Mouse (Mus musculus) thymus, postnatal 14 days (tissue): Measurements from ENCODE around the gene Fam171a1.

Source experiments
- DNase-seq: peaks from one replicate; pipeline ENCODE4 v3.0.0; 2021

Gene Fam171a1

DNA sequence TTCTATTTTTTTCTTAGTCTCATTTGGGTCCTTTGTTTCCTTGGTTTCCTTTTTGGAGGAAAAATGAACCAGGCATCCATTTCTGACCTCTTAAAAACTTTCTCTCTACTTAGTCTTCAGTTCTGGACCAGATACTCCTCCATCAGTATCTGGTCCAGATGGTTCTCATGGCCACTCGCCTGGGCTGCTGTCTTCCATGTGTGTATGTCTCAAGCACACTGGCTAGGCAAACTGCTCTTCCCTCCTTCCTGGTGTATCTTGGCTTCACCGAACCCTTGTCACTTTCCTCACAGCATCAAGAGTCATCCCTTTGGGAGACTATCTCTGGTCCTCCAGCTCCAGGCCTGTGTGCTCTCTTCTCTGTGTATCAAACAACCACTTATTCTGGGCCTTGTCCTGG is 25.0 kb downstream of the Fam171a1 start:
- DNase-seq = no peak

DNA sequence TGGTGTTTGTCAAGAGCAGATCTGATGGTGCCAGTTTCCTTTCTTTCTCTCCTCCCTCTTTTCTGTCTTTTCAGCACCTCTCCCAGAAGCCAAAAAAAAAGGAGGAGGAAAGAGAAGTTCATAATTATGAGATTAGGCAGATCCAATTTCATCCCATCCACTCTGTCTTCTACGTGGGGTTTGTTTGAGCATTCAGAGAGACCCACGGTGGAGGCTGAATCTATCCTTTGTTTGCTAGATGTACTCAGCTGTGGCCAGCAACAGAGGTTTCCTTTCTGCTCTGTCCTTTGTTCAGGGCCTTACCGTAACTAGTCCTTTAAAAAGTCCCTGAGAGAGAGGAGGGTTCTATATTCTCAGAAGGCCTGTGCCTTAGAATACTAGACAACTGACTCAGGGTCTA is 25.6 kb downstream of the Fam171a1 start:
- DNase-seq = no peak

DNA sequence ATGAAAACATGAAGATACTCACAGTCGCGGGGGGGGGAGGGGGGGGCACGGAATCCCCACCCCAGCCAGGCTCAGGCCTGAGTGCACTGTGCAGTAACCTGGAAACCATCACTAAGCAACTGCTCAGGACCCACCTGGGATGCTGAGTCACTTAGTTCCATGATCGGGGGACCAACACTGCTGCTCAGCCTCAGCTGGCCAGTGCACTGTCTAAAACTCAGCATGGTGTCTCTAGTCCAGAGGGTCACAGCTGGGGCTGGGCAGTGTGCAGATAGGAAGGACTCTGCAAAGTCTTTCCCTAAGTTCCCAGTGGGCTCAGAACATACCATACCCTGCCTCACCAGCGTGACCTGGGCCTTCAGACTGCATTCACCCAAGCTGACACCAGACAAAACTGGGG is 26.6 kb downstream of the Fam171a1 start:
- DNase-seq = no peak

DNA sequence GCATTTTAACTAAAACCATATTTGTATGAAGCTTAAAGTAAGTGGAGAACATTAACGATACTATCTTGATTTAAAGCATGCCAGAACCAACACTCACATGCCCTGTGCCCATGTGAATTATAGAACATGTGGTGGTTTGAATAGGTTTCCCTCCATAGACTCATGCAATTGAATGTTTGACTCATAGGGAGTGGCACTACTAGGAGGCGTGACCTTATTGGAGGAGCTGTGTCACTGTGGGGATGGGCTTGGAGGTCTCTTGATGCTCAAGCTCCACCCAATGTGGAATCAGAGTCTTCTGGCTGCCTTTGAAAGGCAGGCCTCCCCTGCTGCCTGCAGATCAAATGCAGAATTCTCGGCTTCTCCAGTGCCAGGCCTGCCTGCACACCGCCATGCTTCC is 27.8 kb downstream of the Fam171a1 start:
- no peak for DNase-seq

DNA sequence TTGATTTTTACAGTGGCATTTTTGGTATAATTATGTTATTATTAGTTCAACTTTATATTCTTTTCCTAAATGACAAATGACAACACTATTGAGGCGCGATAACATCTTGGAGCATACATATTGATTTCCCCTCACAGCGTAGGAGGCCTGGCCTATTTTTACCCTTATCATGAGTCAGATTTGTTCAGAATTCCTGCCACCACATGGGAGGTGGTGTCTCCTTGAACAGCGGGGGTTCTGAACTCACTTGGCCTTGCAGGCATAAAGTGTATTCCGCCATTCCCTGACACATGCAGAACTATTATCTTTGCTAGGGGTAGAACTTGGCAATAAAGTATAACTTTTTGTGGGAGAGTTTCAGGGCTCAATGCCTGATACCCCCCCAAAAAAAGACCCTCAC is 30.3 kb downstream of the Fam171a1 start:
- DNase-seq = no peak

DNA sequence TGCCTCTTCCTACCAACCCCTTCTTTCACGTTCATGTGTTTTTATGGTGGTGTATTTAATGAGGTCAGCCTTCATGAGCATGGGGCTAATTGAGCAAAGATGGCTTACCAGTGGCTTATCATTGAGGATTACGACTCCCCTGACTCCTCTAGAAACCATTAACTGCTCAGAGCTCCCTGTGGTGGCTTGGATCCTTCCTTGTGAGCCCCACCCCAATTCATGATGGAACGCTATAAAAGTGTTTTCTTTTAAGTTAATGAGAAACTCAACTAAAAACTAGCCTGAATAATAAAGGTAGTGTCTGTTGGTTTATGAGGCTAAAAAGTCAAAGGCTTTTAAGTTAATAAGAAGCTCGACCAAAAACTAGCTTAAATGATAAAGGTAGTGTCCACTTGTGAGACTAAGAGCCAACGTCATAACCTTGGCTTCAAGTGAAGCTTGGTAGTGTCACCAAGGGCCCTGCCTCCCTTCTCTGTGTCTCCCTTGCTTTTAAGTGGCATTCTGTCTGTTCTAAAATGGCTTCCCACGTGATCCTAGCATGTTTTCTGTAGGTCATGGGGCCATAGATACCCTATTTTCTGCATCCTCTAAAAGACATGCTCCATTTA is 33.6 kb downstream of the Fam171a1 start:
- no peak for DNase-seq

DNA sequence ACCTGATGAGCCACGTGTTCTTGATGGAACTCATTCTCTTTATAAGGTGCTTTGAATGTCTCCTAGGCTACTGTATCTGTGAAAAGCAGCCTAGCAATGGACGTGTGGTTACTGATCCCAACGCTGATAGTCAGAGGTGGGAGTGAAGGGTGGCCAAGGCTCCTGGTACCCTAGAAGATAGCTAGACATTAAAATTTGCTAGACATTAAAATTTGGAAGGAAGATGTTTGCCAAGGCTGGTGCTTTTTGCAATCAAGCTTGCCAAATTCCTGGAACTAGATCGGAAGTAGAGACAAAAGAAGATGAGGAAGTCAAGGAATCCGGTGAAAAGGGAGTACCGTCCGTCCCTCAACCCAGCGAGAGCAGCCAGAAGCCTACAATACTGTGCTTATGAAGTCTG is 34.7 kb downstream of the Fam171a1 start:
- no peak for DNase-seq

DNA sequence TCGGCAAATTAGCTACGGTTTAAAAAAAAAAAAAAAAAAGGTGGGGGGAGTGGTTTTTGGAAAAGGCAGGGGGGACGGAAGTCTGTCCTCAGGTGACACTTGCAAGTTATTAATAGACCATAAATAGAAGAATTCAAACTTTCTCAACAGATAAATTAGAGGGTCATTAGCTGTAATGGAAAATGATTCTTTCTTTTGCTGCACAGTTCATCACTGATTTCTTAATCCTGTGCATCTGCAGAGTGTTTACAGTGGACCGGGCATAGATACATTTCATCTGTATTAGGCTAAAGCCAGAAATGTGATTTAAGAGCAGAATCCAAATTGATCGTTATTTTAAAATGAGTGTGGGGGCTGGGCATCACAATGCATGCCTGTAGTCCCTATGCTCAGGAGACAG is 36.3 kb downstream of the Fam171a1 start:
- DNase-seq = no peak

DNA sequence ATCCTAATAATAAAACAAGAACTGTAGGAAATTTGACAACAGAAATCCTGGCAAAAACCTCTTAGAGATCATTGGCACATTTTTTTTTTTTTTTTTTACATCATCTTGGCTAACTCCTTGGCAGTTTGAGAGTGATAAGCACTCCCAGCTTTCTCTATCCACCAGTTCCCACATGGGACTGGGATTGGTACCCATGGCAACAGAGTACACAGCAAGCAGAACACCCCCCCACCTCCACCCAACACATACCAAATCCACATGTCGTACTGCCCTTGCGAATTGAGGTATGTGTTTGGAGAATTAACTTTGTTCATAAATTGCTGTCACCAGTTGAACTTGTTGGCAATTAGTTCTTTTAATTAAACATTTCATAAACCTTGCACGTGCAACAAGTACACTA is 37.3 kb downstream of the Fam171a1 start:
- no peak for DNase-seq

DNA sequence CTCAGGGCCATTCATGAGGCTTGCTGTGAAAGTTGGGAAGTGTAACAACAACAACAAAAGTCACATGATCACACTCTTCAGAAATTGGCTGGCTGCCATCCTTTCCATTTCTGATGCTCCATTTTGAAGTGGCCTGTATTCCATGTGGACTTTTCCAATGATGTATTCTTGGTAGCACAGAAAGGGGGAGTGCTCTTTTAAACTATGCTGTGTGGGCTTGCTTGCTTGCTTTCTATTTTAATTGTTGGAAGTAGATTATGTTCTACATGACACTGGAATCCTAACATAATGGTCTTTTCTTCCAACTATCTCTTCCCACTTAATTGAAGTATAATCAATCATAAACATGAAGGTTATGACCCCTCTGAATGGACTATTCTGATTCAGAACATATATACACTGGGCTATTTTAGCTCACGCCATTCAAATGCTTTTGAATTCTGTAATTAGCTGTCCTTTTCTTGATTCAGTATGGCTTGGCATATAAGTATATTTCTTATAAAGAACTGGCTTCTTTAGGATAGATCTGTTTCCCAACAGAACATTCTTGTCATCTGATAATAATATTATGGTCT is 40.2 kb downstream of the Fam171a1 start:
- no peak for DNase-seq

DNA sequence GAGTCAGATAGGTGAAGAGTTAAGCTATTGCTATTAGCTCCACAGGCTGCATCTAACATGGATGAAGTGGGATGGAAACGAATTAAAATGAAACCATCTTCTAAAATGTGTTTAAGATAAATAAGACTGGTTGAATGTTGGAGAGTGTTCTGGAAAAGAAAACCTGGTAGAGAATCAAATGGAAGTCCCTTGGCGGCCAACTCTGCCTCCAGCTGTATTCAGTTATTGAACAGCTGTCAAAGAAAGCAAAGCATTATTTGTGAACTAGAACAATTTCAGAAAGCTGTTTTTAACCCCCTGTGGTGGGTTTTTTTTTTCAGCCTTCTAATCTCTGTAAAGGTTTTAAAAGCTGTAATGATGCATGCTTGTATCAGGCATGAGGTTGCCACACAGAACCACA is 41.0 kb downstream of the Fam171a1 start:
- DNase-seq = no peak

DNA sequence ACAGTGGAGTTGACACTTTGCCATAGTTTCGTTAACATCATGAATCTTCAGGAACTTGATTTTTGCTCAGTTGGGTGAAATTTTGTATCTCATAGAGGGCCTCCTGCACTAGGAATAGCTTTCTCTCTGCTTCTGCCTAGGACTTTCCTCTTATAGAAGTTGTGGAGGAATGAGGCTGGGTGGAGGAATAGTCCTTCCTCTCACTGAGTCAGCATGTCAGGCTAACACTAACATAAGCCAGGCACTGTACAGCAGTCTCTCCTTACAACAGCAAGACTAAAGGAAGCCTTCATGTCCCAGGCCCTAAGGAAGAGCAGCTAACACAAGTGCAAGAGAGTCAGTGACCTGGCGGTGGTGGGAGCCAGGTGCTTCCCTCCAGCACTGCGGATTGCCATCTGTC is 43.0 kb downstream of the Fam171a1 start:
- DNase-seq = no peak

DNA sequence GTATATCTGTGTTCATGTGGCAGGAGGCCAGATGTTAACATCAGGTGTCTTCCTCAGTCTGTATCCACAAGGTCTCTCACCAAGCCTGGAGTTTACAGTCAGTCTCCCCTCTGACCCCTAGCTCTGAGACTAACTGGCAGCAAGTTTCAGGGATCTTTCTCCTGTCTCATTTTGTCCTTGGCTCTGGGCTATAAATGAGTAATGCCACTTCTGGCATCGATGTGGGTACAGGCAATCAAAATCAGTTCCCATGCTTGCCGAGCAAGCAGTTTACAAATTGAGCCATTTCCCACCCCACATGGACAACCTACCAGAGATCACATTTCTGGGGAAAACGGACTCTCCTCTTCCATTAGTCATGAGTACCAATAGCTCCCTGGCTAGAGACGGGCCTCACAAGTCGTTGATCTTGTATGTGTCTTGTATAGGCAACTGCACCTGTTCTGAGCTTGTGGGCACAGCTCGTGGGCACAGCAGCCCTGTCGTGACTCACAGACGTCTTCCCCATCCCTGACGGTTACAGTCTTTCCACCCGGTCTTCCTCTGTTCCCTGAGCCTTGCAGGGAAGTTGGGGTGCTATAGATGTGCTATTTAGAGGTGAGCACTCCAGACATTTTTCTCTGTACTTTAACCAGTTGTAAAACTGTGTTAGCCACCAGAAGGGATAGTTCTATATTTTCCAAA is 43.8 kb downstream of the Fam171a1 start:
- DNase-seq = no peak

DNA sequence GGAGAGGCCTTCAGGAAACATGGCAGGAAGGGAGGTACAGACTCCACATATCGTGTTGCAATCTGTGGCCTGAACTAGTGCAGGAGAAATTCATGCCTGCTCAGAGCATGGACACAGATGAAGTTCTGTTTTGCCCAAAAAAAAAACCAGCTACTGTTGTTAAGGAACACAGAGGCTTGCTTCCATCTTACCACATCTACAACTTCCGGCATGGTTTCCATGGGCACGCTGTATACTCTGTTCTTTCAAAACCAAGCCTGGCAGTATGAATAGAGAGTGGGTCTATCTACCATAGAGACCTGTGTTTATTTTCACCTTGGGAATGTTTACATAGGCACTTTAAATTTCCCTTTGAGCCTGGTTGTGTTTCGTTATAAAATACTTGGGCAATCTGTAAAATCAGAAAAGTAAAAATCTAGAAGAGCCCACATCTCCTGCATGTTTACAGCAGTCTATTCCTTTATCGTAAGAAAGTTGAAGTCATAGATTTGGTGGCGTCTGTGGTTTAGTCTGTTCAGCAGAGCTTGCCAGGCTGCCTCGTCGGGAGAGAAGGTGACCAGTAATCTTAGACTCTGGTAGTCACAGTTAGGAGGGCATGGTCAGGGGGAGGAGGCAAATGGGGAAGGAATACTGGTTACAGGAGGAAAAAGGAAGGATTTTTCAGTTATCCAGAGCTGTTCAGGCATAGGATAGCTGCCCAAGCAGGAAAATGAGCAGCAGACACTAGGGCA is 44.8 kb downstream of the Fam171a1 start:
- no peak for DNase-seq

DNA sequence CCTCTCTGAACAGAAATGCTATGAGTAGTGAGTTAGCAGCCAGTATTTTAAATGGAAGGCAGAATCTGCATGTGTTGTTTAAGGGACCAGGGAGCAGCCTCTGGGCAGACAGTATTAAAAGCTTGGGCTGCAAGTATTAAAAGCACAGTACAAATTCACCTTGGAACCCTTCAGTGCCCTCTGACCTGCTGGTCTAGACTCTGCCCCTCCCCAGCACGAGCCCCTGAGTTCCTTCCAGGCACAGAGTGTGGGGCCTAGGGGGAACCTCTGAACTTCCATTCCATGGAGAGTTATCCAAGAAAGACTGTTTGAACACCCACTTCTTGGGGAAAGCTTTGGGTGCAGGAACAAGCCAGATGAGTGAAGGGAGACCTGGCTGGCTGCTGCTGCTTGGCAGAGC is 47.6 kb downstream of the Fam171a1 start:
- no peak for DNase-seq

DNA sequence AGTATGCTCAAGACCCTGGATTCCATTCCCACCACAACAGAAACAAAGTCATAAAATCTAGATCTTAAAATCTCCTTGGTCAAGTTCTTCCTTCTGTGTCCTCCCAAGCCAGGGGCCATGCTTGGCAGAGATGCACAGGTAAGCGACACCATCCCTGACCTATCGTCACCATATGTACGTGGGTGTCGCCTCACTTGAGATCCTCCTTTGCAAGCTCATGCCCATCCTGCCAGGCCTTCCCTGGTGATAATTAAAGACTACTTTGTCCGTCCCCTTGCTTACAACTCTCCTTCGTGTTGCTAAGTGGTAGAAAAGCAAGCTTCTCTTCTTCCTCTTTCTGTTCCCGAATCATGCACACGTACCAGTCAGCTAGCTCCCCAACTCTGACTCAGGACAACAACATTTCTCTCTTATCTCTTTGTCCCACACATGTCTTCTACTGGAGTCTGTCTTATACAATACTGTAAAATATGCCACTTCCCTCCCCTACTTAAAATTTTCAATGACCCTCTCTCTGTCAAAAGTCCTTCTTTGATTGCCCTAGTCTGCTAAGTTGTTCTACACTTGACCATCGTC is 49.6 kb downstream of the Fam171a1 start:
- no peak for DNase-seq

DNA sequence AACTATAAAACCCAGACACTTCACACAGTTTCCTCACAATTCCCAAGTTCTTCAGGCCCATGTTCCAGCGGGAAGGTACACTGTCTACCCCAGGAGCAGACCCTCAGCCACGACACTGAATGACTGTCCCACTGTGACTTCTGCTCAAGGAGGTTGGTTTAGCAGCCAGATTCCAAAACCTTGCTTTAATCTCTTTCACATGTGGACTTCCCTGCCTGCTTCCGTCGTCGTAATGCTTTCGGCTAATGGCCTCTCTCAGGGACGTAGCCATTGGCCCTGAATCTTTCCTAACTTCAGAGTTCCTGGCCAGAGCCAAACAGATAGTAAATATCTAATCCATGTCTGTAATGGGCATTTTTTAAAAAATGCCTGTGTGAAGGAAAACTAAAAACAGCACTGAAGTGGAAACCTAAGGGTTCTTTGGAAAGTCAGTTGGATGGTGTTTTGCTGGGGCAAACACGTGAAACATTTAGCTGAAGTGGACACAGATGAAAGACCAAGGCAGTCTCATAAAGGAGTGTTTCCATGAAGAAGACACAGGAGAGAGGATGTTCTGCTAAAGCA is 51.1 kb downstream of the Fam171a1 start:
- no peak for DNase-seq

DNA sequence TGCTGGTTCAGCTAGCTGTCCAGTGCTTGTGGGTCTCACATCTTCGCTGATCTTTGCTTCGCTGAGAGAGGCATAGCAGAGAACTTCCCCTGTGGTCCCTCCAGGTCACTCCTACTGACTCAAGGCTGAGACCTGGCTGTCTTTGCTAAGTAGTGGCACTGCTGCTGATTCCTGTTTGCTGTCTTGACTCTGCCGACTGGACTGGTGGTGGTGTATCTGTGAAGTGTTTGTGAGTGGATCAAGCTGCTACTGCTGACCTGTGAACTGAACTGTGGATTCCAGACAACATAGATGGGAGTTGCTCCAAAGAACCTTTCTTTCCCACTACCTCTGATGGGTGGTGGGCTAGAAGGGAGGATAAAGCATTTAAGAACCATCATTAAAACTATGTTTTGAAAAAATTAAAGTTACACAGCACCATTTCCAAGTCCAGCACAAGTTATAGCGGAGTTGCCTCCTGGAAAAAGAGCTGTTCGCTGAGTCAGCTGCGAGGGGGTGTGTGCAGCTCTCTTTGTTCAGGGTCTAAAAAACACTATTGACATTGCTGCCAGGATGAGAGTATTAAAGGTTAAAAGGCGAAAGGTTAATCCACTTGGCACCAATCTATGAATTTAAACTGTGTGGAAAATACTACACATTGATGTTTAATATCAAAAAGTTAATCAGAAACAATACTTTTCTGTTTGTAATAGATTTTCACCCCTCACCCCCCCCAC is 52.0 kb downstream of the Fam171a1 start:
- no peak for DNase-seq

DNA sequence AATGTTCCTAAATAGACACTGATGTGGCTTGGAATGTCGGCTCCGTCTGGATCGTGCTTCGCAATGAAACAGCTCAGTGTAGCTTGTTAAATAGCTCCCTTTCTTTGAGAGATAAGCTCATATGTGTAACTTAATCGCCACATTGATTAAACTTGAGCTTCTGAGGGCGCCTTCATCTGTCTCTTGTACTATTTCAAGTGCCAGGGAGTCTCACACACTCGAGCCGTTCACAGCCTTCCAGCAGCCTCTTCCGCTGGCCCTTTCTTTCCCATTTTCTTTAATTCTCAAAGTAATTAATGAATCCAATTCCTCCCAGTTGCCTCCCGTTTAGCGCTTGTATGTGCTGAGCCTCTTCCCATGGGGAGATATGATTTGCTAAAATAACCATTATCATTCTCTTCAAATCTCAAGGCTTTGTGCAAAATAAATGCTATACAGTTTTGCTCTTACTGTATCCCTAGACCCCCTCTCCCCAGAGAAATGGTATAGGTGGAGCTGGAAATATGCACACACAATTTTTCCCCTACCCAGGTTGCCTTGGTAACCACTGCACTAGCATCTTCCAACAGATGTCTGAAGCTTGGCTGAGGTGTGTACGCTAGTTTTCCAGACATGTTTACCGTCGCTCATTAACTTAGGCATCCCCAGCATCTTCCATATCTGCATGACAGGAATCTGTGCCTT is 54.8 kb downstream of the Fam171a1 start:
- DNase-seq = no peak

DNA sequence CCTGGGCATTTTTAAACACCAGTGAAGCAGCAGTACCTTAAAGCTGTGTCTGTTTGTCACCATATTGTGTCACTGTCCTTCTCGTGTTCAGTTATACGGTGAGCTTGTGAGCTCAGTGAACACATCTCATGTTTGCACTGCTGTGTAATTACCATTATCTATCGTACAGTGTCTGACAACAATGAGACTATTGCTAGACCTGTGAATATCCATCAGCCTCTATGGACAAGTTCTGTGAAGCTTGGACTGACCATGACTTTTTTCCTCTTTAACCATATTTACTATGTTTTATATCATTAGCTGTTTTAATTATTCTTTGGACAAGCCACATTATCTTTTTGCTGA is 55.4 kb downstream of the Fam171a1 start:
- DNase-seq = no peak

DNA sequence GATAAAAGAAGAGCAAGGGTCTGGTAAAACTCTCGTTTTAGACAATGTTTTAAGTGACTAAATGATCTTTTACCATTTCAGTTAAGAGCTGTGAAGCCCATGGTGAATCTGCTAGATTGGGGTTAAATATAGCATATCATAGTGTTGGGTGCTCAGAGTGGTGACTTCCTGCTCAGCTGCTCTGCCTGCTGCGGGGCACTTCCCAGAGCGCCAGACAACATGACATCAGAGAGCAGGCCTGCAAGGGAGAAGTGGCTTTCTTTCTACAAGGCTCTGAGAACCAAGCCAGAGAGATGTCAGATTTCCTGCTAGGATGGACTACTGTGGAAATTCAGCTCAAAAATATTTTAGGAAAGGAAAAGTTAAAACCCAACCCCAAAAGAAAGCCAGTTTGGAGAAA is 57.8 kb downstream of the Fam171a1 start:
- DNase-seq = no peak

DNA sequence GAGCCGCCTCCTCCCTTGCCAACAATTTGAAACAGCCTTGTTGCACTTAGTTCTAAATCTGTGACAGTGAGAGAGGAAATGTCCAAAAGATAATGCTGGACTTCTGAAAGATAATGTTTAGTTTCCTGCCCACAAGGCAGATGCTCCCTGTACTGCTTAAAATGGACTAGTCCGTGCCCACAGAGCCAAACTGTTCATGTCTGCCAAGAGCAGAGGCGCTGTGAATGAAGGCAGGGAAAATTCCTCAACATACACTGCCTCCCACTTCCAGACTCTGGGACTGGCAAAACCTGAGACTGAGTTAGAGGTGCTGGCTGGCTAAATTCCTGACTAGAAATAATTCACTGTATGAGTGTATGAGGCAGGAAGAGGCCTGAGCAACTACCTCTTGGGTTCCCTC is 58.6 kb downstream of the Fam171a1 start:
- no peak for DNase-seq
